Mouse (Mus musculus) lung, adult 2 months (tissue): ENCODE results near the gene Kcnb1. TPM values are rescaled to one million over a fixed set of nuclear protein-coding genes. Genes with fewer than 3 reads are reported as not detected.

Source experiments
- DNase-seq: peaks from one replicate; pipeline ENCODE4 v3.0.0; 2022
- H3K4me1 ChIP-seq: fragments of 200-500 bp; 2 replicates; pipeline ENCODE4 v1.6.1; 2011; ENCODE audit warnings: low read length; ENCODE audit not compliant: control insufficient read depth, insufficient read depth
- H3K4me3 ChIP-seq: fragments of 200-500 bp; replicated peaks from 2 replicates; pipeline ENCODE3; 2011; ENCODE audit warnings: low read depth, mild to moderate bottlenecking, control low read depth, low read length; ENCODE audit errors: extremely low read depth
- CTCF ChIP-seq: fragments of 200-500 bp; IDR thresholded peaks from 2 replicates; pipeline ENCODE4 v1.5.1; 2011; ENCODE audit warnings: mild to moderate bottlenecking, low read length, control low read depth; ENCODE audit not compliant: insufficient read depth
- POLR2A ChIP-seq: fragments of 200-500 bp; IDR thresholded peaks from 2 replicates; pipeline ENCODE4 v1.6.1; 2011; ENCODE audit warnings: low read depth, mild to moderate bottlenecking, control low read depth, low read length, borderline replicate concordance; ENCODE audit errors: extremely low read depth
- WGBS: fragments of 180-500 bp; shearing (Covaris S2); methylation state at CpG from one replicate; pipeline ENCODE4 v1.1.7; 2018; 5-methylcytosine and 5-hydroxymethylcytosine counted together
- polyA plus RNA-seq: library from polyadenylated mRNA; depleted of rRNA; stranded (reverse); fragments of >200 nt; gene quantifications from 2 replicates; pipeline ENCODE4 v1.2.3, GENCODE M21; 2012

Kcnb1 gene
- polyA plus RNA-seq, 1 experiment, result 5.1 TPM

DNA sequence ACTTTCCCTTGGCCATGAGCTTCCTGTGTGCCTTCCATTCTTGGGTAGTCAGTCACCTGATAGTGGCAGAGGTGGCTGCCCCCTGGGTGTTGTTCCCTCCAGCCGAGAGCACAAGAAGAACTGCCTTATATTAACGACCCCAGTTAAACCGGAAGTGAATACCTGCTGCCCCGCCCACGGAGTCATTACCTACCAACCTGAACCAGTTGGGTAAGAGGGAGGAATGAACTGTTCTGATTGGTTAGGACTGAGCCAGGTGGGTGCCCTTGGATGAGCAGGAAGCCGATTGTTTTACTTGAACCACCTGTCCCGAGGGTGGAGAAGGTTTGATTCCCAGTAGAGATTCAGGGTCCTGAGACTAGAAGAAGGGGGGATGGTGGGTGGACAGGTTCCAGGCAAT lies 111.5 kb downstream of the Kcnb1 start:
- no peak overlapping the region for H3K4me3 ChIP-seq
- WGBS, result 42% methylated on average over 7 of the region's 7 CpGs
- H3K4me1 ChIP-seq, result 0 out of 2 replicates have a peak, but pooled peaks cover 4% of the 10 kb centered on the region
- TF ChIP-seq POLR2A (no peak), CTCF (no peak)
- no peak for DNase-seq

DNA sequence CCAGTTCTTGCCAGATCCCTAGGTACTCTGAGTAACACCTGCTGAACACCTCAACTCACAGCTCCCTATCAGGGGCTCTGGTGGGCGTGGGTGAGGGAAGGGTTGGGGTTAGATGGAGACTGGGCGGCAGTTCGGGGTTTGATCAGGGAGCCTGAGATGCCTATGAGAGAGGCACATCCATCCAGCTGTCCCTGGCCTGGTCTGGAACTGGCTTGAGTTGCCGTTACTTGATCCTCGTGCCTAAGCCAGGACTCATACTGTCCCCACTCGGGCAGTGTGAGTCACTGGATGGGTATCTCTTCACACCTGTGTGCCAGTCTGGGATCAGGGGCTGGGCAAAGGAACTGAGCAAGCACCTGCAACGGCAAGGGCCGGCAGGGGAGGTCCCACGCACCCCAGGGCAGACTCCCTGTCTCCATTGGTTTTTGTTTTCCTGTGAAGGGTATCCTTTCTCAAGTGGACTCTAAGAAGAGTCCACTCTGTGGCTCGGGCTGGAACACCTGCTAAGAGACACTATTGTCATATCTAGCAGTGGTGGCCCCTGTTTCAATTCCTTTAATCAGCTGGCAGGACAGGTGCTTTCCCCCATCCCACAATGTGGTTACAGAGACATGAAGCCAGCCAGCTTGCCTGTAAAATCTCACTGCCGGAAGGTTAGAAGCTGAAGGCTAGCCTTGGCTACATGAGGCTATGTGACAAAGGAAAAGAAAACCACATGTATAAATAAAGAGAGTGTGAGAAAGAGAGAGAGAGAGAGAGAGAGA lies 112.6 kb downstream of the Kcnb1 start:
- no peak for TF ChIP-seq POLR2A
- H3K4me3 ChIP-seq, result no peak overlapping the region
- no peak for DNase-seq
- H3K4me1 ChIP-seq, result 0 out of 2 replicates have a peak, but pooled peaks cover 4% of the 10 kb centered on the region
- WGBS, result 82% methylated on average over 11 of the region's 11 CpGs

DNA sequence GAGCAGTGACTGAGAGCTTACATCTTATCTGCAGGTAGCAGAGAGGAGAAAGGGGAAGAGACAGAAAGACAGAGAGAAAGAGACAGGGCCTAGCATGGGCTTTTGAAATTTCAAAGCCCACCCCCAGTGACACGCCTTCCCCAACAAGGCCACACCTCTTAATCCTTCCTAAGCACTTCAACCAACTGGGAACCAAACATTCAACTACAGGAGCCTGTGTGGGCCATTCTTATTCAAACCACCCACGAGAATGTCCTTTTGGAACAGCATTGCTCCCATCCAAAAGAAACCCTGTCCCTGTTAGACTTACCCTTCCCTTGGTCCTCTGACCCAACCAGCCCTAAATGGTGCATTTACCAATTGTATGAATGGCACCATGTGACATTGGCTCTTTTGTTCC lies 113.2 kb downstream of the Kcnb1 start:
- no peak overlapping the region for H3K4me3 ChIP-seq
- 0 out of 2 replicates have a peak, but pooled peaks cover 4% of the 10 kb centered on the region for H3K4me1 ChIP-seq
- WGBS, result 86% methylated on average over 2 of the region's 2 CpGs
- TF ChIP-seq CTCF (no peak), POLR2A (no peak)
- no peak for DNase-seq

DNA sequence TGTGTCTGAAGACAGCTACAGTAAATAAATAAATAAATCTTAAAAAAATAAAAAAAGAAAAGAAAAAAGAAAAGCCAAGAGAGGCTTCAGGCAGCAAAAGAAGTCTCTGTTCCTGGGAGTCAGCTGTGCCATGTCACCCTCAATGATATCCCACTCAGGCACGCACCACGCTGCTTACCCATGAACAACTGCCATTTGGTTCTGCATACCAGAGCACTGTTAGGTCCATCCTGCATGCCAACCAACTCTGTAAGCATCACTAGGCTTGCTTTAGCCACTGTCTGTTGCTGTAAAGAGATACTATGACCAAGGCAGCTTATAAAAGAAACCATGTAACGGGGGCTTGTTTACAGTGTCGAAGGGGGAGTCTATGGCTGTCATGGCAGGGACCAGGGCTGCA lies 113.6 kb downstream of the Kcnb1 start:
- WGBS, result 92% methylated on average over 4 of the region's 4 CpGs
- DNase-seq, result no peak
- H3K4me3 ChIP-seq, result no peak overlapping the region
- TF ChIP-seq CTCF (no peak), POLR2A (no peak)
- 0 out of 2 replicates have a peak, but pooled peaks cover 2% of the 10 kb centered on the region for H3K4me1 ChIP-seq

DNA sequence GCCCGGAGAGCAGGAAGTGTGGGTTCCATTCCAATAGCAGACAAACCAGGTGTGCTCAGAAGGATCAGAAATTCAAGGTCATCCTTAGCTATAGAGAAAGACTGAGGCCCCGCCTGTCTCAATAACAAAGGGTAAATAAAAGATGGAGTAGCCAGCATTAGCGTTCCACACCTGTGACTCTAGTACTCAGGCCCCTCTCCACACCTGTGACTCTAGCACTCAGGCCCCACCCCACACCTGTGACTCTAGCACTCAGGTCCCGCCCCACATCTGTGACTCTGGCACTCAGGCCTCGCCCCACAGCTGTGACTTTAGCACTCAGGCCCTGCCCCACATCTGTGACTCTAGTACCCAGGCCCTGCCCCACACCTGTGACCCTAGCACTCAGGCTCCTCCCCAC lies 115.4 kb downstream of the Kcnb1 start:
- Histone ChIP-seq H3K4me1 (0 out of 2 replicates have a peak, but pooled peaks cover 2% of the 10 kb centered on the region), H3K4me3 (no peak overlapping the region)
- WGBS, result 78% methylated on average over 5 of the region's 5 CpGs
- DNase-seq, result no peak
- TF ChIP-seq POLR2A (no peak), CTCF (no peak)

DNA sequence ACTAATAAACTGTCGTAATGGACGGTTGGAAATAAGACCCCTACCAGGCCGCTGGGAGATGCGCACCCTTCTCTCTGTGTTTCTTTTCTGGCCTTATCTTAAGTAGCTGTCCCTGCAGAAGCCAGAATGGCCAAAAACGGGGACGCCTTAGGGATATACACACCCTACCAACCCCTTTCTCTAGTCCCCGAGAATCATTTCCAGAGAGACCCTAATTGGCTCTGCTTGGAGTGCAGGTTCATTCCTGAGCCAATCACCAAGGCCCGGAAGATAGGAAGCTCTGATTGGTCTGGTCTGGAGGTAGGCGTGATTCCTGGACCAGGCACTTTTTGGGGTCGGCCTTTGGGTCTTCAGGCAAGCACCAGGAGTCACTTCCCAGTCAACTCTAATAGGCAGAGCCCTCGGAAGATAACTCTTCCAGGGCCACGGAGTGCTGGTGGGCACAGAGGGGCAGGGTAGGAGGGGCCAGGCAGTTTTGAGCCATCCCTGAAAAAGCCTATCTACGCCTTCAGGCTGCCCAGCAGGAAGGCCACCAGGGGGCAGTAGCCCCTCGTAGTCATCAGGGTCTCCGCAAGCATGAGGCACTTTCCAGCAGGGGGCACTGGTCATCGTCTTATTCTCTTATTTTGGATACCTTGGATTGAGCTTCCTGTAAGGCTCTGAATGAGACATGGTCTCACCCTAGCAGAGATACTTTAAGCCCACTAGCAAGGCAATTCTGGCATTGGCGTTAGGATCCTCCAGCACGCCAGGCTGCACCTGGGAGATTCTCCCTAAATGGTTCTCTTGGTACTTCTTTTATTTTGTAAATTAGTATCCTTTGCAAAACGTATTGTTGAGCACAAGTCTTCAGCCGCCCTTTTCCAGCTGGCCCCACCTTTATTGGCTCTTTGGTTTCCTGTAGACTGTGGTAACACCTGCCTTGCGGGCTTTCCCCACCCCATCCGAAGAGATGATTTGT lies 118.0 kb downstream of the Kcnb1 start:
- Histone ChIP-seq H3K4me3 (peak overlapping the region; percentile 61), H3K4me1 (no peaks in the 10 kb centered on the region)
- peak; percentile 91 for DNase-seq
- 6% methylated on average over 22 of the region's 22 CpGs for WGBS
- TF ChIP-seq CTCF (peak; percentile 100), POLR2A (no peak)

DNA sequence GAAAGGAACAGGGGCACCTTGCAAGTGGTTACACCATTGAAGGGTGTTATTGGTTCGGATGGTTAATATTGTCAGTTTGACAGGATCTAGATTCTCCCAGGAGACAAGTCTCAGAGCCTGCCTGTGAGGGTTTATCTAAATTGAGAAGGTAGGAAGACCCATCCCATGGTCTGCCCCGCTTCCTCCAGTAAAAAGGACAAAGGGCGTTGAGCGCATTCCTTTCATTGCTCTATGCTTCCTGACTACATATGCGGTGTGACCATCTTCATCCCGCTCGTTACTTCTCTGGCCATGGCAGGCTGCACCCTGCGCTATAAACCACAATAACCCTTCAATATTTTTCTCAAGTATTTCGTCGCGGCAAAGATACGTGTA lies 118.7 kb downstream of the Kcnb1 start:
- no peak for DNase-seq
- Histone ChIP-seq H3K4me1 (no peaks in the 10 kb centered on the region), H3K4me3 (peak overlapping the region; percentile 42)
- WGBS, result 18% methylated on average over 12 of the region's 12 CpGs
- no peak for TF ChIP-seq POLR2A
- no peak for TF ChIP-seq CTCF

DNA sequence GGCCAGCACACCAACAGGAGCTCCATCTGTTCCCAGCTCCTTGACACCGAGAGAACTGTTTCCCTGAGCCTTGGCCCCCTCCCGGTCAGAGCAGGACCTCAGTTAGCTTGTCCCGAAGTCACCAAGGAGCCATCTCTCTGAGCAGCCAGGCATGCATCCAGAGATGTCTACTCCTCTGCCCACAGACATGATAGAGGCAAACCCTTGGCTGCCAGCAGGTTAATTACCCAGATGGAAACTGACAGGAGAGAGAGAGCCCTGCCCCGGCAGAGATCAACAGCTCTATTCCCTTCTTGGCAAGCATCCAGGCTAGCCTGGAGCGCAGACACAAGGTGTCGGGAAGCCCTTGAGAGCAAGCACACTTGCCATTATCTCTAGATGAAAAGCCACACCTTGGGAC lies 119.6 kb downstream of the Kcnb1 start:
- TF ChIP-seq POLR2A (no peak), CTCF (no peak)
- Histone ChIP-seq H3K4me1 (no peaks in the 10 kb centered on the region), H3K4me3 (no peak overlapping the region)
- WGBS, result 48% methylated on average over 6 of the region's 6 CpGs
- no peak for DNase-seq

DNA sequence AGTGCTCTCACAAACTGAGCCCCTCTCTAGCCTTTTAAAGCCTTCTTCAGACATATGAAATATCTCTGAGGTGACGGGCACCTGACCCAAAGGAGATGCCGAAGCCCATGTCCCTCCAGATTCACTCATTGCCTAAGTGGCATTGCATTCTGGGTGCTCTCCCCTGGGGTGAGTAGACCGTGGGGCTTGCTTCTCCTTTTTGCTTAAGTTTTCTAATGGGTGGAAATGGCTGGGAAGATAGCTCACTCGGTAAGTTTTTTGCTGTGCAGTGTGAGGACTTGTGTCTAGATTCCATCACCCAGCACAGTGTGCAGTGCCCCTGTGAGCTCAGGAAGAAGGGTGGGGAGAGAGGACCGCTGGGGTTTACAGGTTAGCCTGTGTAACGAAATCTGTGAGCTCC lies 122.4 kb downstream of the Kcnb1 start:
- Histone ChIP-seq H3K4me1 (peaks cover 5% of the 10 kb centered on the region; the same call in 1 of the 2 replicates), H3K4me3 (no peak overlapping the region)
- WGBS, result 41% methylated on average over 6 of the region's 6 CpGs
- no peak for DNase-seq
- no peak for TF ChIP-seq POLR2A
- no peak for TF ChIP-seq CTCF
